In genomic region chr11:72726023-72726422, GRCm38 (mm10) we compare ENCODE assay signal across 10 mouse cellular contexts. TPM values are rescaled to one million over a fixed set of nuclear protein-coding genes. Genes with fewer than 3 reads are reported as not detected.
A peak's percentile ranks its signal among the peaks of the same experiment; 100 is the strongest.
DNase-seq lines count a peak whose midpoint lies in the region; ATAC-seq lines count a peak whose summit lies in the region.
"Had no signal": no experiment of that assay in that cellular context is flagged by ENCODE, and none has a peak within 500 bp of the region (broad histone marks: within the 10 kb centered on the region; RNA-seq: fewer than 3 reads in every experiment).

No protein-coding gene starts in this region.

- H3K27me3 ChIP-seq in forebrain, embryonic 12.5 days = no peaks in the 10 kb centered on the region
- H3K27me3 ChIP-seq: limb, embryonic 12.5 days had no signal

- 0 out of 2 replicates have a peak, but pooled peaks have one; percentile 50 for ATAC-seq in erythroblast, adult 5-6 weeks (replicated peaks; ENCODE audit: low FRiP score, poor library complexity, severe bottlenecking)
- no peak for ATAC-seq in forebrain, embryonic 12.5 days (ENCODE audit: low FRiP score)
- ATAC-seq: midbrain, embryonic 16.5 days had no signal

- DNase-seq in embryo, embryonic 10 days (ENCODE audit: low spot score) = peak; percentile 14
- DNase-seq in embryo, embryonic 9.5 days (ENCODE audit: extremely low spot score) = no peak
- DNase-seq in kidney, postnatal 36 days = peak; percentile 13 to 39
- DNase-seq in kidney, adult 11 months = no peak
- peak; percentile 12 to 22 for DNase-seq in B cell, adult 2 months
- no peak for DNase-seq in adrenal gland, adult 2 months

- H3K4me1 ChIP-seq in forebrain, embryonic 12.5 days = no peaks in the 10 kb centered on the region
- H3K4me1 ChIP-seq: limb, embryonic 12.5 days had no signal

- no peaks in the 10 kb centered on the region for H3K9me3 ChIP-seq in forebrain, embryonic 12.5 days
- H3K9me3 ChIP-seq: limb, embryonic 12.5 days had no signal

- peaks cover 35% of the 10 kb centered on the region for H3K36me3 ChIP-seq in forebrain, embryonic 12.5 days (replicated peaks)

- no peak overlapping the region for H3K4me3 ChIP-seq in forebrain, embryonic 12.5 days (replicated peaks)
- H3K4me3 ChIP-seq: limb, embryonic 12.5 days had no signal

- no peak overlapping the region for H3K4me2 ChIP-seq in forebrain, embryonic 12.5 days
- H3K4me2 ChIP-seq: limb, embryonic 12.5 days had no signal

- H3K9ac ChIP-seq in forebrain, embryonic 12.5 days = no peak overlapping the region
- H3K9ac ChIP-seq: limb, embryonic 12.5 days had no signal

- no peak overlapping the region for H3K27ac ChIP-seq in forebrain, embryonic 12.5 days
- H3K27ac ChIP-seq: limb, embryonic 12.5 days had no signal

RNA-seq across cellular contexts. Expression of gene Ankfy1, which starts 36.2 kb away (rescaled TPM):
- total RNA-seq in erythroblast, adult 5-6 weeks (2015; ENCODE audit: low replicate concordance) = 28.0 and 45.5 TPM in 2 replicates
- total RNA-seq in erythroblast, adult 5-6 weeks (2017; ENCODE audit: low replicate concordance) = 37.1 and 51.4 TPM in 2 replicates
- polyA plus RNA-seq in forebrain, embryonic 12.5 days (2016; fragmentation: Nextera tagmentation; extraction: Ambion mirVana) = 35.2 and 35.9 TPM in 2 replicates
- total RNA-seq in adrenal gland, adult 2 months (2021) = 10 to 100 TPM; 39.9 to 40.1 TPM
- polyA plus RNA-seq in adrenal gland, adult 2 months (2012; rRNA removed) = 14.1 and 19.1 TPM in 2 replicates

Comparison
In these comparisons a context has a peak if more than half of its experiments do, and no peak if none do; other contexts are left out.
1. DNase-seq: peak in embryo, embryonic 10 days (single experiment), kidney, postnatal 36 days (2 of 2) and B cell, adult 2 months (2 of 2); none in embryo, embryonic 9.5 days (single experiment), kidney, adult 11 months (single experiment) and adrenal gland, adult 2 months (single experiment).